Mouse (Mus musculus) left cerebral cortex, adult 2 months (tissue): Measurements from ENCODE around the gene Tsr1. TPM values are rescaled to one million over a fixed set of nuclear protein-coding genes. Genes with fewer than 3 reads are reported as not detected.

Experiments
- DNase-seq, 2 experiments: peaks; one replicate each; pipeline ENCODE4 v3.0.0; 2021 to 2022; ENCODE audit warnings: low spot score in 2 of 2, mixed read lengths in 1 of 2; ENCODE audit errors: extremely low spot score in 1 of 2
- H3K27ac ChIP-seq: fragments of 200-600 bp; 2 replicates; pipeline ENCODE4 v1.8.1; 2022
- H3K4me3 ChIP-seq: fragments of 200-600 bp; 2 replicates; pipeline ENCODE4 v1.8.1; 2022
- CTCF ChIP-seq: fragments of 200-600 bp; IDR thresholded peaks from 2 replicates; pipeline ENCODE4 v1.8.1; 2022; ENCODE audit warnings: antibody characterized with exemption, mild to moderate bottlenecking, moderate library complexity
- intact Hi-C: fragments of 180-260 bp; cut with DNase I; formaldehyde crosslinking; loops from one replicate; pipeline ENCODE4 v1.15.1; 2025
- long read RNA-seq, 2 experiments: library from polyadenylated mRNA; stranded (forward); transcript quantifications; one replicate each; pipeline ENCODE4 v2.0.0; 2021; ENCODE audit warnings: borderline mapping rate in 2 of 2
- total RNA-seq, 2 experiments: library from RNA; stranded (reverse); gene quantifications; 2 replicates each; pipeline ENCODE4 v1.2.3; 2021

Gene Tsr1
- 10 to 100 TPM; 28.2 to 34.0 TPM for total RNA-seq
- long read RNA-seq, experiment 1, transcript Tsr1-201 (15 exons, 3,389 nt), result major isoform, 32 of 41 reads
- long read RNA-seq, experiment 1, partial matches to known transcripts, result 2 of 41 reads
- long read RNA-seq, experiment 1, other reads (novel, unspliced or antisense), result 7 of 41 reads
- long read RNA-seq, experiment 2, transcript Tsr1-201 (15 exons, 3,389 nt), result major isoform, 17 of 20 reads
- long read RNA-seq, experiment 2, partial matches to known transcripts, result 2 of 20 reads
- long read RNA-seq, experiment 2, other reads (novel, unspliced or antisense), result 1 of 20 reads

GRCm38 (mm10) chr11:74897678-74898516 is at the start of gene Tsr1:
TSS of gene Tsr1 (plus strand) at chr11:74898071.
- H3K27ac ChIP-seq, result peak within 1 kb of the TSS; percentile 97
- intact Hi-C loops, result loop anchor here (1.0 kb wide), 1 partner anchor 21 kb away; no protein-coding TSS in a partner anchor
- no peak; the same call in 1 of the 2 replicates for TF ChIP-seq CTCF
- H3K4me3 ChIP-seq, result peak within 1 kb of the TSS; percentile 63
- peak; percentile 82 to 89 for DNase-seq

DNA sequence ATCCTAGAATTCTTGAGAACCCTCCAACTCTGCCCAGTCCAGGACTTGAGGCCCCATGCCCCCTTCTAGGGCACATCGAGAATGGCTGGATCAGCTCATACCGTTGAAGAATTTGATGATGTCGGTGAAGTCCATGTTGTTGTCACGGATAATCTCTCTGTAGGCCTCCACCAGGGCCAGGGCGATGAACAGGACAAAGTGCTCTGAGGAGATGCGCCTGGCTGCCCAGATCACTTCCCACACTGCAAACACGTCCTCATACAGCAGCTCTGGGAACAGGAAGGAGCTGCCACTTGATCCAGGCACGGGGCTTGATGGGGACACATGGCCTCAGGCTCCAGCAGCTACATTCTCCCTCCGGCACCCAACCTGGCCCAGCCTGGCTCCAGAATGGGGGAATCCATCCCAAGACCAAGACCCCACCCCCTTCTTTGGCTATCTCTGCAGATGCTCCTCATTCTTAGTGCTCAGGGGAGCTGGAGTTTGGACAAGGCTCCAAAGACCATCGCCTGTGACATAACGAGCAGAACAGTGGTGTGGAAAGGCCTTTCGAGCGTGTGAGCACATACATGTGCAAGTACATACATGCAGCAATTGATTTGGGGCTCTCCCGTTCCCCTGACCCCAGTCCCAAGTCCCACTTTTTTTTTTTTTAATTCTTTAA is 46.7 kb upstream of the Tsr1 start:
- H3K4me3 ChIP-seq, result no peak overlapping the region
- intact Hi-C loops, result no loop called here
- peak overlapping the region; percentile 32; the same call in 1 of the 2 replicates for H3K27ac ChIP-seq
- DNase-seq, result no peak
- TF ChIP-seq CTCF, result no peak

GRCm38 (mm10) chr11:74857756-74858155 is 40.1 kb upstream of the Tsr1 start:
- no peak overlapping the region for H3K4me3 ChIP-seq
- no peak overlapping the region for H3K27ac ChIP-seq

DNA sequence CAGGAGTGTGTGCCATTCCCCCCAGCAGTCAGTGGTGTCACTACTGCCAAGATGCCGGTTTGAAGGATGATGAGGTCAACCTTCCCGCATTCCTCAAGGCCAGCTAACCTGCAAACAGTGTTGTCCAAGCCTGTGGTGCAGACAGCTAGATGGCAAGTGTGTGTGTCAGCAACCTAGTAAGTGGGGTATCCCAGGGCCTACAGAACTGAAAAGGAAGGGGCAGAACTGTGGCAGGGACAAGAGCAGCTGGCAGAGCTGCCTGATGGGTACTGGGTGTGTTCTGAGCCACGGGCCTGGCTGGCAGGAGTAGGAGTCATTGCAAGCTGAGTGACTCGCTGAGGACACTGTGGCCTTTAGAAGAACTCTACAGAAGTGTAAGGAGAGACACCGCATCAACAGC is 35.7 kb upstream of the Tsr1 start:
- intact Hi-C loops, result no loop called here
- no peak overlapping the region for H3K4me3 ChIP-seq
- H3K27ac ChIP-seq, result no peak overlapping the region
- TF ChIP-seq CTCF, result no peak
- DNase-seq, result no peak

More at GRCm38 (mm10) chr11:74857756-74858155, 40.1 kb upstream of the Tsr1 start:
- intact Hi-C loops, result no loop called here
- no peak for TF ChIP-seq CTCF
- DNase-seq, result no peak

GRCm38 (mm10) chr11:74863471-74863870 is 34.4 kb upstream of the Tsr1 start:
- H3K4me3 ChIP-seq, result no peak overlapping the region
- no peak for DNase-seq
- no peak overlapping the region for H3K27ac ChIP-seq
- peak; percentile 50 for TF ChIP-seq CTCF
- intact Hi-C loops, result no loop called here

DNA sequence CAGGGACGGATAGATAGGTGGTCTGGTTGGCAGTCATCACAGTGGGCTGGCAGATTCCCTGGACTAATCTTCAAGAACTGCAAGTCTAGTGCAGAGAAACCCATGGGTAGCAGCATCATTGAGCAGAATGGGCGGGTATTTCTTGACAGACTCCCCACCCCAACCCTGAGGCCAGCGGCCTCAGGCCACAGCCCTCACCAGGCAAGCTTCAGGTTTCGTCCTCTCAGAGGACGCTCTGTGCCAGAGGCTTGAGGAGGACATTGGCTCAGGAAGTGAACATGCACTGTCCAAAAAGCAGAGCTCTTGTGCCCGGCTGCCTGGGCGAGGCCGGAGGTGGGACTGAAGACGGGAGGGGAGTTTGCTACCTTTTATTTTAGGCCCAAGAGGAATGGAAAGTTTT is 33.5 kb upstream of the Tsr1 start:
- no peak overlapping the region for H3K27ac ChIP-seq
- intact Hi-C loops, result no loop called here
- DNase-seq, result no peak
- no peak for TF ChIP-seq CTCF
- H3K4me3 ChIP-seq, result no peak overlapping the region

DNA sequence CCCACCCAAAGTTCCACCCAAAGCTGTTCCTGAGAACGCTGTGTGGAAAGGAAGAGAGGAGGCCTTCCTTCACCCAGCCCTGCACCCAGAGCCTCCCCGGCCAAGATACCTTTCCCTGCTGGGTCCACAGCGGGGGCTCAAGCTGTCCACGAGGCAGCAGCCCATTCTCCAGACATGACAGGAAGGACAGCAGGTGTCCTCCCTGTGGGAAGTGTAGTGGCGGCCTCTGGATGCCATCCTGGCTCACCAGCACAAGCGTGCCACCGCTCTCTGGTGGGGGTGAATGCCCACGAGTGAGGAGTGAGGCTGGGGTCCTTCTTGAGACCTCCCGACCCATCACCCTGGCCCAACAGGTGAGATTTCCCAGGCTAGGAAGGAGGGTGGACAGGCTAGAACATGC is 32.6 kb upstream of the Tsr1 start:
- H3K4me3 ChIP-seq, result no peak overlapping the region
- no peak for DNase-seq
- H3K27ac ChIP-seq, result no peak overlapping the region
- TF ChIP-seq CTCF, result no peak
- intact Hi-C loops, result no loop called here

DNA sequence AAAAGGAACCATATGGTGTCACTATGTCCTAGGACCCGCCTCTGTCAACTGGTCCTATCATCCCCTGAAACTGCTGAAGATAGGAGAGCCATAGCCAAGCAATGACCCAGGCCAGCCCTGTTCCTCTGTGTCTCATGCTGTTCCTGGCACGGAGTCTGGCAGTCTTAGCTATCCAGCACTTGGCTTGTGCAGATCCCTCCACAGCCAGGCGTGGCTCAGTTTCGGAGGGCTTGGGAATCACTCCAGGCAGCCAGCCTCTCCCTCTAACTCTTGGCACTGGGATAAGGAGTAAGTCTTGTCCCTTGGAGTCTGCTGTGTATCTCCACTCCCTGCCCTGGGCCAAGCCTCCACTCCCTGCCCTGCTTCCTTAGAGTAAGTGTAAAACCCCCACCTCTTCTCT is 31.2 kb upstream of the Tsr1 start:
- TF ChIP-seq CTCF, result no peak
- DNase-seq, result no peak
- intact Hi-C loops, result no loop called here
- Histone ChIP-seq H3K27ac (no peak overlapping the region), H3K4me3 (no peak overlapping the region)

DNA sequence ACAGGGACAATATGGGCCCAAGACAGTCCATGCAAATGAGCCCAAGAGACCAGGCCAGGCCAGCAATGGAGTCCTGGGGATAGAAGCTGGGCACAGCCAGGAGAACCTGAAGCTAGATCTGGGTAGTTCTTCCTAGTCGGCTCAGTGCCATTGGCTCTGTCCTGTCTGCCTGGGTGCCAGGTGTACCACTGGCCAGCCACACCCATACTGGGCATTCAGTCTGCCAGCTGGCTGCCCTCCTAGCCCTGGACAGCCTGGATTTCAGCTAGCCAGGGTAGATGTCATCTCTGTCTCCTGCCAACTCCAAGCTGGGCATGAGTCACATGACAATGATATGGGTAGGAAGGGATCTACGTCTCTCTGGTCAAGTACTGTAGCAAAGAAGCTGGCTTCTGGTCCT is 30.7 kb upstream of the Tsr1 start:
- intact Hi-C loops, result no loop called here
- no peak overlapping the region for H3K4me3 ChIP-seq
- no peak for TF ChIP-seq CTCF
- H3K27ac ChIP-seq, result no peak overlapping the region
- no peak for DNase-seq

DNA sequence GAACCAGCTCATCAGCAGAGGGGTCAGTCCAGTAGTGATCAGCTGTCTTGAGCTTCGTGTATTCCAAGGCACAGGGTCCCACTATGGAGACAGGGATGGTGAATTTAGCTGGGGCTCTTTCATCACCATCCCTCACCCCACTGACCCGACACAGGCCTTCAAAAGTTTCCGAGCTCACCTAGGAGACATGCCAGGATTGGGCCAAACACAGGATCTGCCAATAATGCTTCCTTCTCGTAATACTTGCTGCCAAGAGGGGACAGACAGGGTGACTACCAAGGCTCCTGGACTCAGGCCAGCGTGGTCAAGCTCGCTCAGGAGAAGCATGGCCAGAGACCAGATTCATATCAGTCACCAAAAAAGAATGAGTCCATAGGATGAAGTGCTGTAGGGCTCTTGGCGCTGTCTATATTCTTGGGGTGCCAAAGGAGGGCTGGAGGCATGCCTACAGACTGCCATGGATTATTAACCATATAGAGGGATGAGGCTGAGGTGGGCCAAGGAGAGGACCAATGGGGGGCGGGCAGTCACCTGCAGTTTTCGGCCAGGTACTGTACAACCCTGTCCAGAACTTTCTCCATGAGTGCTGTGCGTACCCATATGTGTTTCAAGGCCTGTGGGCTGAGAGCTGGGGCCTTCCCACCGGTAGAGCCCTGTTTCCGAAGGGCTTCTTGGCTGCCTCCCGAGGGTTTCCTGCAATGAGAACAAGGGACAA is 29.7 kb upstream of the Tsr1 start:
- TF ChIP-seq CTCF, result no peak
- intact Hi-C loops, result no loop called here
- Histone ChIP-seq H3K4me3 (no peak overlapping the region), H3K27ac (no peak overlapping the region)
- no peak for DNase-seq

DNA sequence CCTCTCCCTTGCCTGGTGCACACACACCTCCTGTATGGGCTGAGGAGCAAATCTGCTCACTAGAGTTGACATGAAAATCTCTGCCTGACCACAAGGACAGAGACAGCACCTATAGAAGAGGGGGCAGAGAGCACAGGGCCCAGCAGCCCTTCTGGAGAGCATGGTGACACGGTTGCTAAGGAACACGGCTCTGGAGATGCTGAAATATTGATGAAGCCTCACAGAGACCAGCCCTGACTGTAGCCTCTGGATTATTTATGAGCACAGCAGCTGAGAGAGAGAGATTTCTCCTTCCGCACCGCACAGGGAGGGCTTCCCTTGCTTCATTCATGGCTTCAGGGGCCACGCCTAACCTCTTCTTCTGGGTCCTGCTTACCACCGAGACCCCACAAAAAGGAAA is 28.3 kb upstream of the Tsr1 start:
- Histone ChIP-seq H3K4me3 (no peak overlapping the region), H3K27ac (no peak overlapping the region)
- intact Hi-C loops, result no loop called here
- no peak for TF ChIP-seq CTCF
- DNase-seq, result no peak
